Mouse (Mus musculus) embryo, embryonic 10.5 days (tissue): ENCODE data around the gene Plek.

Experiments
- DNase-seq: peaks from one replicate; pipeline ENCODE4 v3.0.0-alpha.2; 2015; ENCODE audit warnings: low spot score

Gene Plek

GRCm38 (mm10) chr11:17000353-17001334, 51.5 kb downstream of the Plek start:
- DNase-seq: no peak

GRCm38 (mm10) chr11:16999933-17000332, 52.2 kb downstream of the Plek start:
- DNase-seq: no peak

GRCm38 (mm10) chr11:16999387-16999786, 52.8 kb downstream of the Plek start:
- no peak for DNase-seq

- DNase-seq: no peak
Measured at GRCm38 (mm10) chr11:16997465-16997864, 54.7 kb downstream of the Plek start.

- no peak for DNase-seq
Measured at GRCm38 (mm10) chr11:16996818-16997217, 55.4 kb downstream of the Plek start.

GRCm38 (mm10) chr11:16992880-16993279, 59.3 kb downstream of the Plek start:
- DNase-seq: no peak

- DNase-seq: no peak
Measured at GRCm38 (mm10) chr11:16989885-16990284, 62.3 kb downstream of the Plek start.

- DNase-seq: no peak
Measured at GRCm38 (mm10) chr11:16987745-16988328, 64.3 kb downstream of the Plek start.

GRCm38 (mm10) chr11:16986550-16987187, 65.5 kb downstream of the Plek start:
- DNase-seq: no peak

GRCm38 (mm10) chr11:16978161-16978707, 73.9 kb downstream of the Plek start:
- no peak for DNase-seq

- DNase-seq: no peak
Measured at GRCm38 (mm10) chr11:16977611-16978010, 74.6 kb downstream of the Plek start.

GRCm38 (mm10) chr11:16976937-16977336, 75.2 kb downstream of the Plek start:
- no peak for DNase-seq

- DNase-seq: no peak
Measured at GRCm38 (mm10) chr11:16973086-16973485, 79.1 kb downstream of the Plek start.

GRCm38 (mm10) chr11:16972027-16972426, 80.2 kb downstream of the Plek start:
- DNase-seq: no peak

GRCm38 (mm10) chr11:16969650-16970049, 82.5 kb downstream of the Plek start:
- DNase-seq: no peak

- DNase-seq: peak; percentile 64
Measured at GRCm38 (mm10) chr11:16967806-16968205, 84.4 kb downstream of the Plek start.

GRCm38 (mm10) chr11:16958520-16958919, 93.7 kb downstream of the Plek start:
- DNase-seq: no peak

GRCm38 (mm10) chr11:16957030-16957429, 95.2 kb downstream of the Plek start:
- no peak for DNase-seq

GRCm38 (mm10) chr11:16956115-16956862, 95.9 kb downstream of the Plek start:
- no peak for DNase-seq

- DNase-seq: no peak
Measured at GRCm38 (mm10) chr11:16951761-16952010, 100.5 kb downstream of the Plek start.

- DNase-seq: peak; percentile 99
Measured at GRCm38 (mm10) chr11:16950976-16951760, 101.0 kb downstream of the Plek start, which contains the start of gene Fbxo48. Fbxo48 (plus strand) TSS chr11:16951375.
